Mouse (Mus musculus) ES-Bruce4 (cell line): ENCODE results near the gene Rnf208.

Experiments used
- CTCF ChIP-seq: IDR thresholded peaks from one replicate; pipeline ENCODE4 v1.8.1; 2011; ENCODE audit warnings: low read depth, low read length
- EP300 ChIP-seq: IDR thresholded peaks from 2 replicates; pipeline ENCODE4 v1.6.1; 2011; ENCODE audit warnings: low read depth, low read length; ENCODE audit not compliant: insufficient read depth

GRCm38 (mm10) chr2:25197946-25198345 lies 44.1 kb upstream of the Rnf208 start:
- TF ChIP-seq EP300: no peak
- no peak for TF ChIP-seq CTCF
